Mouse (Mus musculus) CH12.LX (cell line): ENCODE results near the gene Dcakd. TPM values are rescaled to one million over a fixed set of nuclear protein-coding genes. Genes with fewer than 3 reads are reported as not detected.

Experiments used
- DNase-seq: peaks from one replicate; pipeline ENCODE4 v3.0.0-alpha.2; 2013; ENCODE audit errors: extremely low read depth
- H3K27ac ChIP-seq: 2 replicates; pipeline ENCODE4 v1.5.1; 2012; ENCODE audit warnings: low read depth, mild to moderate bottlenecking, control low read depth, moderate library complexity; ENCODE audit not compliant: insufficient read depth
- H3K27me3 ChIP-seq: replicated peaks from 2 replicates; pipeline ENCODE3; 2012; ENCODE audit warnings: inconsistent platforms
- H3K36me3 ChIP-seq, 2 experiments: replicated peaks in 1 of 2; 2 replicates each; pipeline versions ENCODE3 to v1.6.1; 2012; ENCODE audit warnings: inconsistent platforms in 1 of 2, low read length in 1 of 2, mild to moderate bottlenecking in 1 of 2, mixed read lengths in 1 of 2, moderate library complexity in 1 of 2; ENCODE audit not compliant: control insufficient read depth in 1 of 2, insufficient read depth in 1 of 2
- H3K4me1 ChIP-seq, 2 experiments: 2 replicates each; pipeline ENCODE4 v1.6.1; 2012; ENCODE audit warnings: inconsistent platforms in 1 of 2, moderate library complexity in 1 of 2; ENCODE audit not compliant: insufficient read depth in 2 of 2, control insufficient read depth in 1 of 2
- H3K4me2 ChIP-seq: 2 replicates; pipeline ENCODE4 v1.6.1; 2012; ENCODE audit warnings: low read depth, mild to moderate bottlenecking, control low read depth; ENCODE audit not compliant: poor library complexity, insufficient read depth, severe bottlenecking
- H3K4me3 ChIP-seq, 3 experiments: fragments of 150-350 bp in 1 of 3; sonication (generic) in 1 of 3; replicated peaks in 1 of 3; 2 replicates each; pipeline versions ENCODE3 to v1.5.1; 2011 to 2012; ENCODE audit warnings: low read depth in 2 of 3, low read length in 2 of 3, mild to moderate bottlenecking in 2 of 3, moderate library complexity in 2 of 3, control low read depth in 1 of 3, improper control_type of control experiment in 1 of 3, inconsistent platforms in 1 of 3, mixed read lengths in 1 of 3; ENCODE audit not compliant: poor library complexity in 1 of 3
- H3K79me2 ChIP-seq: replicated peaks from 2 replicates; pipeline ENCODE4 v1.6.1; 2012; ENCODE audit warnings: mild to moderate bottlenecking, moderate library complexity; ENCODE audit not compliant: control insufficient read depth, poor library complexity, insufficient read depth, severe bottlenecking; ENCODE audit errors: extremely low read depth
- H3K9ac ChIP-seq: 2 replicates; pipeline ENCODE4 v1.6.1; 2012; ENCODE audit warnings: low read depth, mild to moderate bottlenecking, control low read depth, moderate library complexity; ENCODE audit not compliant: insufficient read depth
- H3K9me3 ChIP-seq: replicated peaks from 2 replicates; pipeline ENCODE3; 2012; ENCODE audit warnings: low read length, inconsistent platforms, mixed read lengths
- CHD1 ChIP-seq: IDR thresholded peaks from 2 replicates; pipeline ENCODE4 v1.6.1; 2012; ENCODE audit warnings: low read depth, low read length, improper control_type of control experiment, inconsistent platforms
- CTCF ChIP-seq, 2 experiments: IDR thresholded peaks in 1 of 2; conservative IDR thresholded peaks in 1 of 2; 2 replicates each; pipeline ENCODE4 v1.5.1; 2011 to 2012; ENCODE audit warnings: low read depth in 2 of 2, low read length in 2 of 2, improper control_type of control experiment in 1 of 2, inconsistent platforms in 1 of 2, mild to moderate bottlenecking in 1 of 2, moderate library complexity in 1 of 2
- EP300 ChIP-seq: IDR thresholded peaks from 2 replicates; pipeline ENCODE4 v1.6.1; 2011; ENCODE audit warnings: low read length, improper control_type of control experiment
- GABPA ChIP-seq: IDR thresholded peaks from 2 replicates; pipeline ENCODE4 v1.6.1; 2012; ENCODE audit warnings: low read depth, low read length, improper control_type of control experiment, inconsistent platforms; ENCODE audit not compliant: insufficient replicate concordance
- HCFC1 ChIP-seq: IDR thresholded peaks from 2 replicates; pipeline ENCODE4 v1.6.1; 2012; ENCODE audit warnings: low read depth, mild to moderate bottlenecking, inconsistent platforms, low read length, improper control_type of control experiment
- KAT2A ChIP-seq: IDR thresholded peaks from 2 replicates; pipeline ENCODE4 v1.6.1; 2012; ENCODE audit warnings: low read length, improper control_type of control experiment, inconsistent platforms; ENCODE audit not compliant: insufficient replicate concordance
- MEF2A ChIP-seq: IDR thresholded peaks from 2 replicates; pipeline ENCODE4 v1.6.1; 2014; ENCODE audit warnings: low read depth, mild to moderate bottlenecking, inconsistent platforms, low read length, improper control_type of control experiment, borderline replicate concordance
- NRF1 ChIP-seq: IDR thresholded peaks from 2 replicates; pipeline ENCODE4 v1.6.1; 2014; ENCODE audit warnings: low read depth, mild to moderate bottlenecking, inconsistent platforms, low read length, improper control_type of control experiment, moderate library complexity
- RAD21 ChIP-seq: IDR thresholded peaks from 2 replicates; pipeline ENCODE4 v1.6.1; 2011; ENCODE audit warnings: low read depth, mild to moderate bottlenecking, low read length, improper control_type of control experiment, moderate library complexity
- RCOR1 ChIP-seq: conservative IDR thresholded peaks from 2 replicates; pipeline ENCODE4 v1.6.1; 2012; ENCODE audit warnings: low read depth, mild to moderate bottlenecking, inconsistent platforms, low read length, improper control_type of control experiment
- SMC3 ChIP-seq: IDR thresholded peaks from 2 replicates; pipeline ENCODE4 v1.6.1; 2011; ENCODE audit warnings: low read depth, low read length, improper control_type of control experiment
- TCF12 ChIP-seq: IDR thresholded peaks from 2 replicates; pipeline ENCODE4 v1.6.1; 2014; ENCODE audit warnings: low read depth, mild to moderate bottlenecking, inconsistent platforms, low read length, improper control_type of control experiment
- USF2 ChIP-seq: conservative IDR thresholded peaks from 2 replicates; pipeline ENCODE4 v1.6.1; 2011; ENCODE audit warnings: low read depth, low read length, improper control_type of control experiment
- dilution Hi-C: fragments of 300-500 bp; cut with MboI; formaldehyde crosslinking; loops from 2 replicates; pipeline ENCODE4 v1.14.3; 2020; ENCODE audit warnings: low sequenced_read_pairs; ENCODE audit not compliant: extremely low pct_unique_long_range_greater_than_20kb, extremely low pct_ligation_motif_present
- in situ Hi-C: fragments of 300-500 bp; cut with MboI; formaldehyde crosslinking; loops from 3 replicates; pipeline ENCODE4 v1.14.3; 2019; ENCODE audit warnings: low sequenced_read_pairs, low pct_ligation_motif_present, low pct_unique_long_range_greater_than_20kb, mixed read lengths
- polyA plus RNA-seq: library from polyadenylated mRNA; unstranded; fragments of >175 nt; gene quantifications from 2 replicates; pipeline ENCODE4 v1.2.1, GENCODE M21; 2012; ENCODE audit warnings: low read depth; ENCODE audit not compliant: insufficient read length
- total RNA-seq, 2 experiments: library from RNA; depleted of rRNA; stranded (reverse); fragments of 300-350 nt in 1 of 2; fragments of >200 nt in 1 of 2; gene quantifications; 2 replicates each; pipeline ENCODE4 v1.2.3; 2012 to 2014

Dcakd gene
- total and polyA plus RNA-seq, 3 experiments: 8.8 to 89.0 (median 24.0) TPM

DNA sequence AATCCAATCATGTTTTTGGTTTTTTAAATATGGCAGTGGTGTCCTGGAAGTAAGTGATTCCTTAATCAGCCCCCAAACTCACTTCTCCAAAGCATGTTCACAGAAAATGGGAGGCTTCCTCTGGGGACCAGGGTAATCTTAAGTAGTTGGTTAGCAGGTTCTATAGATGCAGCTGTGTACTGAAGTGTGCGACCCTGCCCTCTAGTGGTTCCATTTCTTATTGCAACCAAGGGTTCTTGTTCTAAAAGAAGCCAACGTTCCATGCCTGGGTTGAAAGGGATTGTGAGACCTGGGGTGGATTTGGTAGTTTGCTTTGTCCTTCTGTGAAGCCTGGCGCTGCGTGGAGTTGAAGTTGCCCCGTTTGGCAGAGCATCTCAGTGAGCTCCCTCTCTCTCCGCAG is 26.7 kb upstream of the Dcakd start:
- H3K36me3 ChIP-seq: peaks cover 86 to 92% of the 10 kb centered on the region in 2 experiments
- H3K9ac ChIP-seq: no peak overlapping the region
- H3K4me1 ChIP-seq: peaks cover 10 to 56% of the 10 kb centered on the region in 2 experiments
- H3K79me2 ChIP-seq: no peaks in the 10 kb centered on the region; the same call in 1 of the 2 replicates
- TF ChIP-seq RAD21: peak; percentile 70
- TF ChIP-seq SMC3: peak; percentile 74
- no peak for TF ChIP-seq GABPA
- no peak for TF ChIP-seq NRF1
- TF ChIP-seq KAT2A: no peak
- no peak for TF ChIP-seq EP300
- TF ChIP-seq TCF12: peak; percentile 35; the same call in 1 of the 2 replicates
- TF ChIP-seq CTCF (conservative IDR thresholded peaks at IDR 0.05 in 1 of 2, IDR thresholded peaks at IDR 0.05 in 1 of 2; ENCODE audit: low read depth in 2 of 2, low read length in 2 of 2): peak; percentile 89 to 91
- no peak for TF ChIP-seq CHD1
- no peak overlapping the region for H3K4me2 ChIP-seq
- H3K27me3 ChIP-seq: no peaks in the 10 kb centered on the region
- in situ Hi-C loops: no loop called here
- H3K4me3 ChIP-seq: no peak overlapping the region
- peak; percentile 91 for DNase-seq
- H3K9me3 ChIP-seq: no peaks in the 10 kb centered on the region
- dilution Hi-C loops: no loop called here
- H3K27ac ChIP-seq: no peak overlapping the region

DNA sequence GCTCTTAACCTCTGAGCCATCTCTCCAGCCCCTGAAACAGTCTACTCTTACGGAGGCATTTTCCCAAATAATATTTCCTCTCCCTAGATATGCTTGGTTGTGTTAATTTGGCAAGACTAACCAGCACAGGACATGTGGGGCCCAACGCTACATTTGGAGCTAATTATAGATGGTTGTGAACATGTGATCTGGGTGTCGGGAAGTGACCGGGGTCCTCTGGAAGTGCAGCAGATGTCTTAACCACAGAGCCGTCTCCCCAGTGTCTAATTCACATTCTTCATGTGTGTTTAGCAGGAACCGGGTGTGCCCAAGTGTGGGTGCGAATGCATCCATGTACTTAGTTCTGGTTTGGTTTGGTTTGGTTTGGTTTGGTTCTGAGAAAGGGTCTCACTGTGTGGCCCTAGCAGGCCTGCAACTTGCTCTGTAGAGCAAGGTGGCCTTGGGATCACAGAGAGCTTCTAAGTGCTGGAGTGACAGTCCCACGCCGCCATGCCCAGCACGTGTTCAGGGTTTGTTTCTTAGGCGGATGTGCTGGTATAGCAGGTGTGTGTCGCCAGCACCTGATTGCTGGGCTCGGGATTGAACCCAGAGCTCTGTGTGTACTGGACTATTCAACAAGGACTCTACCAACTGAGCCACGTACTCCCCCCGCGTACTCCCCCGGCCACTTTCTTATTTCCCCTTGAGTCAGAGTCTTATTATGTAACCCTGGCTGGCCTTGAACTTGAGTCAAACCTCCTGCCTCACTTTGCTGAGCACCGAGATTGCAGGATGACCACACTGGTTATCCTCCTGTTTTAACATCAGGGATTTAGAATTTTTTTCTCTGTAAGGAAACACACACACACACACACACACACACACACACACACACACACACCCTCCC is 25.3 kb upstream of the Dcakd start:
- no peak for TF ChIP-seq MEF2A
- H3K4me2 ChIP-seq: no peak overlapping the region
- dilution Hi-C loops: no loop called here

DNA sequence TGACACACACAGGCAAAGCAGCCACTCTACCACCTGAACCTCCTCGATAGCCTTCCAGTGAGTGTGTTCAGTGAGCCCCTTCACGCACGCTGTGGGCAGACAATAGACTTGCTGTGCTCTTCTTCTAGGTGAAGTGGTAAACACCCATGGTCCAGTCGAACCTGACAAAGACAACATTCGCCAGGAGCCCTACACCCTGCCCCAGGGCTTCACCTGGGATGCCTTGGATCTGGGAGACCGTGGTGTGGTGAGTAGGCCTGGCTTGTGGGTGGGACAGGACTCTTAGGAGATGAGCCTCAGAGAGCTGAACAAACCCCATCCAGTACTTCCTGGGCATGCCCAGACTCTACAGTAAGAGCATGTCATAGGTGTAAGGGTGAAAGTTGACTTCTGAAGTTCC is 23.9 kb upstream of the Dcakd start:
- H3K27me3 ChIP-seq: no peaks in the 10 kb centered on the region
- H3K4me2 ChIP-seq: no peak overlapping the region
- dilution Hi-C loops (no loop called here), in situ Hi-C loops (no loop called here)
- no peak overlapping the region for H3K9ac ChIP-seq
- no peak overlapping the region for H3K4me3 ChIP-seq
- no peak for DNase-seq
- no peaks in the 10 kb centered on the region; the same call in 1 of the 2 replicates for H3K79me2 ChIP-seq
- peaks cover 70 to 75% of the 10 kb centered on the region in 2 experiments for H3K36me3 ChIP-seq
- H3K9me3 ChIP-seq: no peaks in the 10 kb centered on the region
- peak overlapping the region; percentile 21 for H3K27ac ChIP-seq
- TF ChIP-seq CTCF (conservative IDR thresholded peaks at IDR 0.05 in 1 of 2, IDR thresholded peaks at IDR 0.05 in 1 of 2; ENCODE audit: low read depth in 2 of 2, low read length in 2 of 2) (no peak), RCOR1 (no peak), HCFC1 (no peak), USF2 (no peak)
- peaks cover 10 to 48% of the 10 kb centered on the region in 2 experiments for H3K4me1 ChIP-seq

More for the DNA sequence above, 25.3 kb upstream of the Dcakd start:
- no peak for DNase-seq
- in situ Hi-C loops: no loop called here
- Histone ChIP-seq H3K27me3 (no peaks in the 10 kb centered on the region), H3K36me3 (peaks cover 79 to 82% of the 10 kb centered on the region in 2 experiments), H3K9ac (no peak overlapping the region), H3K4me3 (no peak overlapping the region), H3K27ac (no peak overlapping the region), H3K79me2 (no peaks in the 10 kb centered on the region; the same call in 1 of the 2 replicates), H3K4me1 (peaks cover 10 to 54% of the 10 kb centered on the region in 2 experiments), H3K9me3 (no peaks in the 10 kb centered on the region)
